Mouse (Mus musculus) hindbrain, embryonic 16.5 days (tissue): ENCODE measurements around the gene Ifitm5. TPM values are rescaled to one million over a fixed set of nuclear protein-coding genes. Genes with fewer than 3 reads are reported as not detected.

Source experiments
- ATAC-seq: fragments of 200-750 bp; cut with Nextera tagmentation; 2 replicates; pipeline ENCODE4 v1.8.0; 2017; ENCODE audit warnings: moderate TSS enrichment, moderate library complexity
- H3K27ac ChIP-seq: fragments of 300-500 bp; sonication (generic); 2 replicates; pipeline ENCODE4 v1.5.1; 2014; ENCODE audit warnings: low read depth, mild to moderate bottlenecking, control low read depth, low read length, moderate library complexity
- H3K27me3 ChIP-seq: fragments of 300-500 bp; sonication (generic); replicated peaks from 2 replicates; pipeline ENCODE4 v1.6.1; 2014; ENCODE audit warnings: low read length; ENCODE audit not compliant: control insufficient read depth, insufficient read depth
- H3K36me3 ChIP-seq: fragments of 300-500 bp; sonication (generic); 2 replicates; pipeline ENCODE4 v1.6.1; 2014; ENCODE audit warnings: mild to moderate bottlenecking, low read length, moderate library complexity, mixed read lengths; ENCODE audit not compliant: control insufficient read depth, insufficient read depth
- H3K4me1 ChIP-seq: fragments of 300-500 bp; sonication (generic); 2 replicates; pipeline ENCODE4 v1.6.1; 2014; ENCODE audit warnings: low read depth, low read length; ENCODE audit not compliant: control insufficient read depth, insufficient read depth
- H3K4me2 ChIP-seq: fragments of 300-500 bp; sonication (generic); 2 replicates; pipeline ENCODE4 v1.6.1; 2014; ENCODE audit warnings: mild to moderate bottlenecking, low read length, control low read depth, moderate library complexity
- H3K4me3 ChIP-seq: fragments of 300-500 bp; sonication (generic); 2 replicates; pipeline ENCODE4 v1.5.1; 2014; ENCODE audit warnings: mild to moderate bottlenecking, low read length, control low read depth, moderate library complexity
- H3K9ac ChIP-seq: fragments of 300-500 bp; sonication (generic); 2 replicates; pipeline ENCODE4 v1.6.1; 2014; ENCODE audit warnings: low read depth, mild to moderate bottlenecking, control low read depth, low read length, moderate library complexity
- H3K9me3 ChIP-seq: fragments of 300-500 bp; sonication (generic); 2 replicates; pipeline ENCODE4 v1.6.1; 2014; ENCODE audit warnings: mild to moderate bottlenecking, low read length, moderate library complexity; ENCODE audit not compliant: control insufficient read depth
- WGBS: fragments of 180-500 bp; shearing (Covaris S2); extraction: QIAGEN DNeasy Blood & Tissue Kit; methylation state at CpG from one replicate; pipeline ENCODE4 v1.1.7; 2014; 5-methylcytosine and 5-hydroxymethylcytosine counted together
- polyA plus RNA-seq: library from polyadenylated mRNA; unstranded; fragments of >200 nt; fragmentation: Nextera tagmentation; extraction: Ambion mirVana; gene quantifications from 2 replicates; pipeline ENCODE4 v1.2.1, GENCODE M21; 2015

The Ifitm5 gene
- polyA plus RNA-seq, 1 experiment from 2014 or later: 0.49 TPM

DNA sequence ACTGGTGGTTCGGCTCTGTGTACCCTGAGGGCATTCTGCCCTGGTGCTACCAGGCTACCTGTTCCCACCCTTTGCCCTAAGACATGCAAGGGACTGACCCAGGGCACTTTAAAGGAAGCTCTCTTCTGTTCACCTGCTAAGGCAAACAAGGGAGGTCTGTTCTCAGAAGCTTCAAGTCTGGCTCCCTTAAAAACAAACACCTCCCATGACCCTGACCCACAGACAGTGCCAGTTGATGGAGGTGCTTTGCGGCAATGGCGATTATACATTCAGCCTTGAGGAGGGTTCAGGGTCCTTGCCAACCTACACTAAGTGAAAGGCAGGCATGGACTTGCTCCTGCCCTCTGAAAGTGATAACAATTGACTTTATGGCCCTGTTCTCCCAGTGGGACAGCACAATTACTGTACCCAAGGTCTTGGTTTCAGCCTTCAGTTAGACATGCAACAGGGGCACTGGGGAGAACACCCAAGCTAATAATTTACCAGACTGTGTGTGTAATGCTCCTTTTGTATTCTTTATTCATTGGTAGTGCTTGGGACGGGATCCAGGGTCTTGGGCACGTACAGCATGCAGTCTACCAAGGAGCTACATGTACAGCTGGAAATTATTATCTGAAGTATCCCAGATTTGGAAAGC lies 37.1 kb downstream of the Ifitm5 start:
- H3K27me3 ChIP-seq: peaks cover 2% of the 10 kb centered on the region; the same call in 1 of the 2 replicates
- no peak for ATAC-seq
- 75% methylated on average over 5 of the region's 5 CpGs for WGBS

DNA sequence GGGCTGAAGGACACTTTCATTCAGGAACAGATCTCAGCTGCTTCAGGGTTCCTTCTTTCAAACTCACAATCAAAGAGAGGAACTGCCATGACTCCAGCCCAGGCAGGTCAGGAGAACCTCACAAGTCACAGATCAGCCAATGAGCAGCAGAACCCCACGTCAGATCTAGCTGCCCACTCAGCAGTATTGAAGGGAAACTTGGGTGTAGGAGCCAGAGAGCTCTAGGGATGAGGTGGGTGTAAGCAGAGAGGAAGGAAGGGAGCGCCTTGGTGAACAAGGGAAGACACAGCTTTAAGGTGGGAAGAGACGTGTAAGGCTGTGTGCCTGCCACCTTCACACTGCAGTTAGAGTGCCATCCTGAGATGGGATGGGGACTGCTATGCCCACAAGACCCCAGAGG lies 37.8 kb downstream of the Ifitm5 start:
- ATAC-seq: no peak
- WGBS: 69% methylated on average over 3 of the region's 3 CpGs
- Histone ChIP-seq H3K4me1 (peaks cover 5% of the 10 kb centered on the region), H3K9me3 (no peaks in the 10 kb centered on the region), H3K27me3 (peaks cover 2% of the 10 kb centered on the region; the same call in 1 of the 2 replicates), H3K36me3 (no peaks in the 10 kb centered on the region), H3K9ac (no peak overlapping the region), H3K4me3 (no peak overlapping the region), H3K4me2 (no peak overlapping the region), H3K27ac (no peak overlapping the region)

More for the DNA sequence above, 37.1 kb downstream of the Ifitm5 start:
- Histone ChIP-seq H3K4me2 (no peak overlapping the region), H3K4me3 (no peak overlapping the region), H3K9me3 (no peaks in the 10 kb centered on the region), H3K27ac (no peak overlapping the region), H3K4me1 (peaks cover 5% of the 10 kb centered on the region), H3K9ac (no peak overlapping the region), H3K36me3 (no peaks in the 10 kb centered on the region)

DNA sequence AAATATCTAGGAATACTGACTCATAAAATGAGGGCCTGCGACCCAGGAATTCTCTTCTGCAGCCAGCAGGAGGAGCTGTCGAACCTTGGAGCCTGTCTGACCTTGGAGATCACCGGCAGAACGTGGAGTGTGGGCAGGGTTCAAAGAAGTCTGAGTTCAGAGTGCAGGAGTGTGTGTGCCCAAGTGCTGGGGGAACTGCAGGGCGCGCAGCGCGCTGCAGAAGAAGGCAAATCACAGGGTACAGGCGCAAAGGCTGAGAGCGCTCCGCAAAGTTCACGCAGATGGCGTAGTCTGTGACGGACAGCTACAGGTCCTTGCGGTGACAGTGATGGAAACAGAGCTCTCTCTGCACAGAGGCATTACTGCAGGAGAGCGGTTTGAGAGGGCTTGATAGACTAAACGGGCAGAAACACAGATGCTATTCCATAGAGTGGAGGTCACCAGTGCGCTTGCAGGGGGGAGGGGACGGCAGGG lies 41.4 kb downstream of the Ifitm5 start:
- Histone ChIP-seq H3K36me3 (no peaks in the 10 kb centered on the region), H3K4me3 (peak overlapping the region; percentile 49), H3K4me2 (peak overlapping the region; percentile 91), H3K9ac (peak overlapping the region; percentile 53), H3K27me3 (peaks cover 2% of the 10 kb centered on the region; the same call in 1 of the 2 replicates), H3K4me1 (peaks cover 5% of the 10 kb centered on the region), H3K27ac (no peak overlapping the region), H3K9me3 (no peaks in the 10 kb centered on the region)
- 2% methylated on average over 19 of the region's 19 CpGs for WGBS
- ATAC-seq: peak; percentile 82

DNA sequence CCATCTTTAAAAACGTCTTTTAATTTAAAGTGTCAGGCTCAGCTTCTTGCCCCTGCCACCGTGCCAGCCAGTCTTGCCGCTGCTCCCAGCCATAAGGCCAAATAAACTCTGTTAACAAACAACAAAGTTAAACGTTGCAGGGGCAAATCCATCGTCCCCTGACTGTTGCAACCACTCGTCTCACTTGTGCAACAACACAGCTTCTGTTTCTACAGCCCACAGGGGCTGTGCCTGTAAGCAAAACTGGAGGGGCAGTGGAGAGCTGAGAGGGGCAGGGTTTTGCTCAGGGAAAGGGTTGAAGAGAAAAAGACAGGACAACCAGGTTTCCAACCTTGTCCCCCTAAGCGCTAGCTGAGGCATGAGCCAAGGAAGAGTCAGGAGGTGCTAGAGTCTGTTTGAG lies 41.9 kb downstream of the Ifitm5 start:
- Histone ChIP-seq H3K4me3 (no peak overlapping the region), H3K4me2 (no peak overlapping the region), H3K9me3 (no peaks in the 10 kb centered on the region), H3K27me3 (peaks cover 2% of the 10 kb centered on the region; the same call in 1 of the 2 replicates), H3K36me3 (no peaks in the 10 kb centered on the region), H3K27ac (no peak overlapping the region), H3K9ac (no peak overlapping the region), H3K4me1 (peaks cover 5% of the 10 kb centered on the region)
- 52% methylated on average over 7 of the region's 7 CpGs for WGBS
- 0 out of 2 replicates have a peak, but pooled peaks have one; percentile 3 for ATAC-seq

DNA sequence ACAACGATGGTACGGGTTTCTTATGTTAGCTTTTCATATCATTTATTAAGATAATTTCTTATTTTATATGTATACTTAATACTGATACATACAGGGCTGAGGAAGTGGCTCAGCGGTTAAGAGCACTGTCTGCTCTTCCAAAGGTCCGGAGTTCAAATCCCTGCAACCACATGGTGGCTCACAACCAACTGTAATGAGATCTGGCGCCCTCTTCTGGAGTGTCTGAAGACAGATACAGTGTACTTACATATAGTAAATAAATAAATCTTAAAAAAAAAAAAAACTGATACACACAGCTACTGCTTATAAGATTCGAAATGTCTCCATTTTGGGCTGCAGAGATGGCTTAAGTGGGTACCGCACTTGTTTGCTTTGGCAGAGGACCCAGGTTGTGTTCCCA lies 42.4 kb downstream of the Ifitm5 start:
- 87% methylated on average over 7 of the region's 7 CpGs for WGBS
- no peak for ATAC-seq
- Histone ChIP-seq H3K4me2 (no peak overlapping the region), H3K27me3 (peaks cover 2% of the 10 kb centered on the region; the same call in 1 of the 2 replicates), H3K9me3 (no peaks in the 10 kb centered on the region), H3K27ac (no peak overlapping the region), H3K36me3 (no peaks in the 10 kb centered on the region), H3K4me3 (no peak overlapping the region), H3K9ac (no peak overlapping the region), H3K4me1 (peaks cover 5% of the 10 kb centered on the region)

DNA sequence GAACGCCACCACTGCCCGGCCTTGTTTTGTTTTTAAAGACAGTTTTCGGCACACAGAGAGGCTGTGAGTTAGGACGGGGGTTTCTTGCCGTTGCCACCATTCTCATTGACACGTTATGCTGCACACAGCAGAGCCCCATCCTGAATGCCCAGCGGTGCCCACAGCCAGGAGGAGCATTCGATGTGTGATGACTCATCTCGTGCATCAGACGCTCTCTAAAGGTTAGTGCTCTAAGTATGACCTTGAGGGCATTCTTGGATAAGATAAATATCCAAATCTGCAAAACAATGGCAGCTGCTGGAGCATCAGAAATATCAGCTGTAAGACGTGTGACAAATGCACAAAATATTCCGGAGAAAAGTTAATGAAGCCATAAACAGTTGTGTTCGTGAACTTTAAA lies 43.0 kb downstream of the Ifitm5 start:
- H3K27ac ChIP-seq: no peak overlapping the region
- no peaks in the 10 kb centered on the region for H3K36me3 ChIP-seq
- H3K9ac ChIP-seq: no peak overlapping the region
- no peak overlapping the region for H3K4me3 ChIP-seq
- peaks cover 5% of the 10 kb centered on the region for H3K4me1 ChIP-seq
- 85% methylated on average over 13 of the region's 13 CpGs for WGBS
- no peak overlapping the region for H3K4me2 ChIP-seq
- no peaks in the 10 kb centered on the region for H3K9me3 ChIP-seq
- H3K27me3 ChIP-seq: peaks cover 2% of the 10 kb centered on the region; the same call in 1 of the 2 replicates
- no peak for ATAC-seq

DNA sequence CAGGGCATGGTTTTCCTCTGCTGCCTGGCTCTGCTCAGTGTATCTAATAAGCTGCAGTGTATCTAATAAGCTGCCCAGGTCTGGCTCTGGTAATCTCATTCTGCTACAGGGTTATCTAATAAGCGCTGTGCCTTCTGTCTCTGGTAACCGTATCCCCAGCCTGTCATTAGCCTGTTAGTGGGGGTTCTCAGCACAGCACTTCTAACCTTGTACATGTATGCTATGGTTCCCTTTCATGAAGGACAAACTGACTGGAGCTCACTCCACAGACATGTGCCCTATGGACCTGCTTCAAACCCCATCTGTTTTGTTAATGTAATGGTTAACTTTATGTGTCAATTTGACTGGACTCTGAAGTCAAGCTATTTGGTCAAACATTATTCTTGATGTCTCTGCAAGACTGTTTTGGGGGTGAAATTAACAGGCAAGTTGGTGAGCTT lies 44.4 kb downstream of the Ifitm5 start:
- peaks cover 5% of the 10 kb centered on the region for H3K4me1 ChIP-seq
- no peak overlapping the region for H3K4me3 ChIP-seq
- H3K4me2 ChIP-seq: no peak overlapping the region
- no peak overlapping the region for H3K27ac ChIP-seq
- ATAC-seq: no peak
- no peaks in the 10 kb centered on the region for H3K9me3 ChIP-seq
- no peak overlapping the region for H3K9ac ChIP-seq
- H3K27me3 ChIP-seq: peaks cover 2% of the 10 kb centered on the region; the same call in 1 of the 2 replicates
- 84% methylated on average over 2 of the region's 2 CpGs for WGBS
- no peaks in the 10 kb centered on the region for H3K36me3 ChIP-seq

DNA sequence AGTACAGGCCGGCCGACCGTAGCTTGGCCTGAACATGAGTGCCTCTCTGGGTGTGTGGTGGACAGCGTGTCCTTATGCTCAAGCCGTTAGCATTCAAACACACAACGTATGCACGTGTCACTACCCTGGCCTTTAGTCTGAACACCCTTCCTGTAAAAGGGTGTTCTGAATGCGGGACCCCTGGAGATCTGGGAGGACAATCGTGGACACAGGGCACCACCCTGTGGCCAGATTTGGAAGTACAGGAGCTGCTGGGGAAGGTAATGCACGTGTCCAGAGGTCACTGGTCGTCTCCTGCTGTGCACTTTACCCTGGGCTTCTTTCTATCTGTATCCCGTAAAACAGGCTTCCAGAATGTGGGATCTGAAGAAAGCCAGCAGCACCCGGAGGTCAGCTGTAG lies 46.9 kb downstream of the Ifitm5 start:
- no peak overlapping the region for H3K4me2 ChIP-seq
- peak overlapping the region; percentile 36; the same call in 1 of the 2 replicates for H3K9ac ChIP-seq
- H3K9me3 ChIP-seq: no peaks in the 10 kb centered on the region
- ATAC-seq: peak; percentile 37
- 25% methylated on average over 13 of the region's 13 CpGs for WGBS
- peaks cover 9% of the 10 kb centered on the region for H3K36me3 ChIP-seq
- no peaks in the 10 kb centered on the region for H3K4me1 ChIP-seq
- H3K4me3 ChIP-seq: no peak overlapping the region
- no peaks in the 10 kb centered on the region for H3K27me3 ChIP-seq
- H3K27ac ChIP-seq: no peak overlapping the region

DNA sequence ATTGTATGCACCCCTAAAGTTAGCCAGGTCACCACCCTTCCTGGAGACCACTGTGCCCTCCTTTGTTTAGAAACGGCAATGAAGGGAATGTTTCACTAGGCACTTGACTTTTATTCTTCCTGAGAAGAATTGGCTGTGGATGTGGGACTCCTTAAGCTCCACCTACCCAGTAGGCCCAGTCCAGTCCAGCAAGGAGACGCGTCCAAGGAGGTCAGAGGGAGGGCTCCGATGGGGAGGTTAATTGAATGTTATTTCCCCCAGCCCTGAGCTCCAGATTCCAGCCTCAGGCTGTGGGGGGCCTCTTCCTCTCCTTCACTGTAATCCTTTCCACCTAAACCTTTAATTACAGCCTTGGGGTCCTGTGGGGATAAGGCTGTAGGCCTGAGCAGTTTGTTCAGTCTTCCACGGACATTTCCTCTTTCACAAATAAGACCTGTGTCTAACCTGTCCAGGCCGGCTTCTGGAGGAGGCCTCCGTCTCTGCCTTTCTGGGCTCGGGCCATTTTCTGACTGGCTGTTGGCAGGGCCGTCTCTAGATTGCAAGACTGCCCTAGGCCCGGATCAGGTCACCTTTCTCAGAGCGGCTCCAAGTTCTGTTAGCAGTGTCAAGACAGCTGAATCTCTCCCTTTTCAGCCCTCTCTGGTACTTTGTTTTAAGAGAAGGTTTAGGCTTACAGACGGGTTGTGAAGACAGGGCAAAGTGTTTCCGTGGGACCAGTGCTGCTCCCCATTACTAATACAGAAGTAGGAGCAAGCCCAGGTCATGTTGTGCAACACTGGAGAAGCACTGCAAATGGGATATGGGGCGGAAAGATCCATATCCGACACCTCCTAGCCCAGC lies 47.8 kb downstream of the Ifitm5 start:
- WGBS: 81% methylated on average over 15 of the region's 15 CpGs
- Histone ChIP-seq H3K4me1 (no peaks in the 10 kb centered on the region), H3K4me2 (no peak overlapping the region), H3K9ac (no peak overlapping the region), H3K9me3 (no peaks in the 10 kb centered on the region), H3K36me3 (peaks cover 18% of the 10 kb centered on the region), H3K27me3 (no peaks in the 10 kb centered on the region), H3K4me3 (no peak overlapping the region), H3K27ac (no peak overlapping the region)
- no peak for ATAC-seq
